Mouse (Mus musculus) bone marrow, adult 2 months (tissue): ENCODE measurements around the gene Spaar. TPM values are rescaled to one million over a fixed set of nuclear protein-coding genes. Genes with fewer than 3 reads are reported as not detected.

Source experiments
- H3K27ac ChIP-seq: fragments of 200-500 bp; 2 replicates; pipeline ENCODE4 v1.5.1; 2012; ENCODE audit warnings: low read depth, mild to moderate bottlenecking, control low read depth, inconsistent platforms, low read length; ENCODE audit not compliant: control insufficient read depth, poor library complexity, insufficient read depth
- H3K4me1 ChIP-seq: fragments of 200-500 bp; 2 replicates; pipeline ENCODE4 v1.6.1; 2011; ENCODE audit warnings: low read length; ENCODE audit not compliant: control insufficient read depth, insufficient read depth
- H3K4me3 ChIP-seq: fragments of 200-500 bp; replicated peaks from 2 replicates; pipeline ENCODE3; 2011; ENCODE audit warnings: mild to moderate bottlenecking, low read depth, low read length, control low read depth; ENCODE audit not compliant: control insufficient read depth
- CTCF ChIP-seq: fragments of 200-500 bp; IDR thresholded peaks from 2 replicates; pipeline ENCODE4 v1.5.1; 2011; ENCODE audit warnings: low read length, control low read depth; ENCODE audit not compliant: control insufficient read depth, insufficient read depth
- POLR2A ChIP-seq: fragments of 200-500 bp; IDR thresholded peaks from 2 replicates; pipeline ENCODE4 v1.6.1; 2011; ENCODE audit warnings: low read depth, mild to moderate bottlenecking, control low read depth, low read length, borderline replicate concordance; ENCODE audit not compliant: control insufficient read depth
- WGBS: fragments of 180-500 bp; shearing (Covaris S2); methylation state at CpG from one replicate; pipeline ENCODE4 v1.1.7; 2018; 5-methylcytosine and 5-hydroxymethylcytosine counted together
- polyA plus RNA-seq: library from polyadenylated mRNA; stranded (reverse); fragments of >200 nt; gene quantifications from 2 replicates; pipeline ENCODE4 v1.2.4, GENCODE M21; 2011; ENCODE audit warnings: low replicate concordance; ENCODE audit not compliant: missing spikeins, insufficient read depth, insufficient read length

The Spaar gene
- polyA plus RNA-seq, 1 experiment, result 0.80 TPM

GRCm38 (mm10) chr4:43798936-43799335, 69.1 kb downstream of the Spaar start:
- H3K27ac ChIP-seq, result no peak overlapping the region
- no peaks in the 10 kb centered on the region for H3K4me1 ChIP-seq
- no peak overlapping the region for H3K4me3 ChIP-seq
- 71% methylated on average over 7 of the region's 7 CpGs for WGBS
- TF ChIP-seq CTCF (no peak), POLR2A (no peak)

Other genes with a start within 250 kb of the Spaar start
- 1.1 TPM in 1 of 2 replicates, not detected in the other for gene Sit1, start 246.3 kb upstream of the Spaar start, polyA plus RNA-seq
- gene Ccdc107, start 237.1 kb upstream of the Spaar start, polyA plus RNA-seq, result 37.7 and 76.5 TPM in 2 replicates
- gene Arhgef39, start 230.3 kb upstream of the Spaar start, polyA plus RNA-seq, result 88.6 and 105 TPM in 2 replicates
- gene Car9, start 223.1 kb upstream of the Spaar start, polyA plus RNA-seq, result 1.5 TPM in 1 of 2 replicates, not detected in the other
- 60.9 and 83.6 TPM in 2 replicates for gene Tpm2, start 206.3 kb upstream of the Spaar start, polyA plus RNA-seq
- 10.5 and 20.9 TPM in 2 replicates for gene Creb3, start 167.7 kb upstream of the Spaar start, polyA plus RNA-seq
- gene Tln1, start 167.3 kb upstream of the Spaar start, polyA plus RNA-seq, result 394 and 621 TPM in 2 replicates
- 20.1 and 43.5 TPM in 2 replicates for gene Rgp1, start 151.3 kb upstream of the Spaar start, polyA plus RNA-seq
- 16.5 and 29.8 TPM in 2 replicates for gene Gba2, start 151.2 kb upstream of the Spaar start, polyA plus RNA-seq
- not detected in 2 replicates for gene Msmp, start 145.5 kb upstream of the Spaar start, polyA plus RNA-seq
- 2.0 and 3.7 TPM in 2 replicates for gene Npr2, start 98.1 kb upstream of the Spaar start, polyA plus RNA-seq
- 3.0 TPM in 1 of 2 replicates, not detected in the other for gene Spag8, start 76.4 kb upstream of the Spaar start, polyA plus RNA-seq
- gene Hint2, start 73.6 kb upstream of the Spaar start, polyA plus RNA-seq, result 40.6 and 53.3 TPM in 2 replicates
- gene Tmem8b, start 61.1 kb upstream of the Spaar start, polyA plus RNA-seq, result 1.7 and 1.8 TPM in 2 replicates
- gene Fam221b, start 60.9 kb upstream of the Spaar start, polyA plus RNA-seq, result not detected in 2 replicates
- gene Olfr70, start 29.2 kb upstream of the Spaar start, polyA plus RNA-seq, result not detected in 2 replicates
- not detected in 2 replicates for gene Olfr71, start 19.8 kb upstream of the Spaar start, polyA plus RNA-seq
- gene Hrct1, start 2.8 kb upstream of the Spaar start, polyA plus RNA-seq, result 3.1 and 6.3 TPM in 2 replicates
- not detected in 2 replicates for gene Olfr159, start 41.0 kb downstream of the Spaar start, polyA plus RNA-seq
- gene Olfr156, start 93.9 kb downstream of the Spaar start, polyA plus RNA-seq, result not detected in 2 replicates
- gene Olfr157, start 110.2 kb downstream of the Spaar start, polyA plus RNA-seq, result 0.68 and 0.82 TPM in 2 replicates
- not detected in 2 replicates for gene Olfr155, start 121.5 kb downstream of the Spaar start, polyA plus RNA-seq
- gene Reck, start 145.5 kb downstream of the Spaar start, polyA plus RNA-seq, result 1.1 and 2.9 TPM in 2 replicates
- 20.8 and 49.7 TPM in 2 replicates for gene Glipr2, start 227.4 kb downstream of the Spaar start, polyA plus RNA-seq